Mouse (Mus musculus): Measurements from ENCODE around the gene Agbl1. TPM values are rescaled to one million over a fixed set of nuclear protein-coding genes. Genes with fewer than 3 reads are reported as not detected.
"Not testable (repeated sequence)": the region's sequence is repeated elsewhere in the genome, so short reads cannot be mapped to it uniquely, and the experiment has no call there.

Gene Agbl1
- 0.09 and 0.11 TPM in 2 replicates for polyA plus RNA-seq (2015; fragmentation: Nextera tagmentation; extraction: Ambion mirVana)

GRCm38 (mm10) chr7:76229311-76229937 lies at the start of gene Agbl1:
Gene Agbl1, plus strand, starts transcription at chr7:76229887.
- Histone ChIP-seq H3K4me1 (replicated peaks) (no peaks in the 10 kb centered on the region), H3K27ac (no peak within 1 kb of the TSS)
- WGBS: 63% methylated on average over 7 of the region's 7 CpGs

GRCm38 (mm10) chr7:76185005-76185658 lies 44.6 kb upstream of the Agbl1 start:
- Histone ChIP-seq H3K27ac (peak overlapping the region; percentile 75), H3K36me3 (no peaks in the 10 kb centered on the region), H3K27me3 (no peaks in the 10 kb centered on the region), H3K4me3 (replicated peaks) (peak overlapping the region; percentile 24), H3K9me3 (no peaks in the 10 kb centered on the region), H3K4me2 (replicated peaks) (peak overlapping the region; percentile 48), H3K9ac (replicated peaks) (no peak overlapping the region; the same call in 1 of the 2 replicates), H3K4me1 (replicated peaks) (peaks cover 25% of the 10 kb centered on the region)
- WGBS: 22% methylated on average over 7 of the region's 7 CpGs
- peak; percentile 97 for ATAC-seq

More at GRCm38 (mm10) chr7:76229311-76229937, at the start of gene Agbl1:
- H3K9ac ChIP-seq (replicated peaks): no peak within 1 kb of the TSS
- H3K36me3 ChIP-seq: no peaks in the 10 kb centered on the region
- no peak within 1 kb of the TSS for H3K4me3 ChIP-seq (replicated peaks)
- H3K9me3 ChIP-seq: no peaks in the 10 kb centered on the region
- no peaks in the 10 kb centered on the region for H3K27me3 ChIP-seq
- no peak for ATAC-seq
- no peak within 1 kb of the TSS for H3K4me2 ChIP-seq (replicated peaks)

- ATAC-seq: peak; percentile 57
- peak overlapping the region; percentile 28; the same call in 1 of the 2 replicates for H3K9ac ChIP-seq (replicated peaks)
Measured at GRCm38 (mm10) chr7:76185681-76186121, 44.0 kb upstream of the Agbl1 start.

GRCm38 (mm10) chr7:76218546-76218945 lies 11.1 kb upstream of the Agbl1 start:
- no peak for ATAC-seq
- WGBS: 72% methylated on average over 4 of the region's 4 CpGs

More at GRCm38 (mm10) chr7:76185681-76186121, 44.0 kb upstream of the Agbl1 start:
- Histone ChIP-seq H3K4me1 (replicated peaks) (peaks cover 25% of the 10 kb centered on the region), H3K4me3 (replicated peaks) (peak overlapping the region; percentile 24), H3K27me3 (no peaks in the 10 kb centered on the region), H3K9me3 (no peaks in the 10 kb centered on the region), H3K4me2 (replicated peaks) (peak overlapping the region; percentile 48), H3K27ac (peak overlapping the region; percentile 75), H3K36me3 (no peaks in the 10 kb centered on the region)
- 14% methylated on average over 6 of the region's 6 CpGs for WGBS

GRCm38 (mm10) chr7:76219797-76220469 lies 9.8 kb upstream of the Agbl1 start:
- no peaks in the 10 kb centered on the region for H3K27me3 ChIP-seq
- no peaks in the 10 kb centered on the region for H3K36me3 ChIP-seq
- no peak overlapping the region for H3K27ac ChIP-seq
- H3K4me3 ChIP-seq (replicated peaks): no peak overlapping the region
- no peak for ATAC-seq
- H3K4me2 ChIP-seq (replicated peaks): no peak overlapping the region
- WGBS: 68% methylated on average over 7 of the region's 7 CpGs
- H3K9ac ChIP-seq (replicated peaks): no peak overlapping the region
- H3K4me1 ChIP-seq (replicated peaks): no peaks in the 10 kb centered on the region; the same call in 1 of the 2 replicates
- no peaks in the 10 kb centered on the region for H3K9me3 ChIP-seq

More at GRCm38 (mm10) chr7:76218546-76218945, 11.1 kb upstream of the Agbl1 start:
- Histone ChIP-seq H3K4me3 (replicated peaks) (no peak overlapping the region), H3K9me3 (no peaks in the 10 kb centered on the region), H3K4me1 (replicated peaks) (no peaks in the 10 kb centered on the region; the same call in 1 of the 2 replicates), H3K27ac (no peak overlapping the region), H3K27me3 (no peaks in the 10 kb centered on the region), H3K36me3 (no peaks in the 10 kb centered on the region), H3K4me2 (replicated peaks) (no peak overlapping the region), H3K9ac (replicated peaks) (no peak overlapping the region)

GRCm38 (mm10) chr7:76222691-76223090 lies 7.0 kb upstream of the Agbl1 start:
- H3K36me3 ChIP-seq: no peaks in the 10 kb centered on the region
- no peaks in the 10 kb centered on the region; the same call in 1 of the 2 replicates for H3K4me1 ChIP-seq (replicated peaks)
- no peak for ATAC-seq
- no peaks in the 10 kb centered on the region for H3K27me3 ChIP-seq
- WGBS: 81% methylated on average over 2 of the region's 2 CpGs
- no peaks in the 10 kb centered on the region for H3K9me3 ChIP-seq
- H3K9ac ChIP-seq (replicated peaks): no peak overlapping the region
- H3K27ac ChIP-seq: no peak overlapping the region
- no peak overlapping the region for H3K4me3 ChIP-seq (replicated peaks)
- no peak overlapping the region for H3K4me2 ChIP-seq (replicated peaks)

GRCm38 (mm10) chr7:76228881-76229280 lies 806 bp upstream of the Agbl1 start:
- no peaks in the 10 kb centered on the region for H3K36me3 ChIP-seq
- WGBS: 63% methylated on average over 2 of the region's 2 CpGs
- H3K4me1 ChIP-seq (replicated peaks): no peaks in the 10 kb centered on the region
- ATAC-seq: no peak
- H3K27ac ChIP-seq: no peak overlapping the region
- no peak overlapping the region for H3K9ac ChIP-seq (replicated peaks)
- H3K9me3 ChIP-seq: no peaks in the 10 kb centered on the region
- H3K4me2 ChIP-seq (replicated peaks): no peak overlapping the region
- no peaks in the 10 kb centered on the region for H3K27me3 ChIP-seq
- no peak overlapping the region for H3K4me3 ChIP-seq (replicated peaks)

- no peak for ATAC-seq
- Histone ChIP-seq H3K27me3 (no peaks in the 10 kb centered on the region), H3K36me3 (no peaks in the 10 kb centered on the region), H3K9me3 (no peaks in the 10 kb centered on the region), H3K4me1 (replicated peaks) (no peaks in the 10 kb centered on the region), H3K9ac (replicated peaks) (no peak overlapping the region), H3K4me2 (replicated peaks) (no peak overlapping the region), H3K27ac (no peak overlapping the region), H3K4me3 (replicated peaks) (no peak overlapping the region)
- WGBS: 85% methylated on average over 2 of the region's 2 CpGs
Measured at GRCm38 (mm10) chr7:76234321-76234720, 4.6 kb downstream of the Agbl1 start.

GRCm38 (mm10) chr7:76237497-76237896 lies 7.8 kb downstream of the Agbl1 start:
- no peak for ATAC-seq
- Histone ChIP-seq H3K4me2 (replicated peaks) (no peak overlapping the region), H3K36me3 (no peaks in the 10 kb centered on the region), H3K9ac (replicated peaks) (no peak overlapping the region), H3K27me3 (no peaks in the 10 kb centered on the region), H3K9me3 (no peaks in the 10 kb centered on the region), H3K4me1 (replicated peaks) (no peaks in the 10 kb centered on the region), H3K4me3 (replicated peaks) (no peak overlapping the region), H3K27ac (no peak overlapping the region)
- 90% methylated on average over 4 of the region's 4 CpGs for WGBS

GRCm38 (mm10) chr7:76244839-76245238 lies 15.2 kb downstream of the Agbl1 start:
- not testable (repeated sequence) for H3K36me3 ChIP-seq; ATAC-seq; H3K27me3 ChIP-seq; H3K9ac ChIP-seq (replicated peaks); H3K4me3 ChIP-seq (replicated peaks); H3K4me1 ChIP-seq (replicated peaks); H3K4me2 ChIP-seq (replicated peaks); H3K9me3 ChIP-seq; H3K27ac ChIP-seq
- WGBS: 97% methylated on average over 18 of the region's 18 CpGs

- no peak overlapping the region for H3K27ac ChIP-seq
- ATAC-seq: no peak
- no peak overlapping the region for H3K9ac ChIP-seq (replicated peaks)
- no peak overlapping the region for H3K4me2 ChIP-seq (replicated peaks)
- H3K4me1 ChIP-seq (replicated peaks): no peaks in the 10 kb centered on the region
- H3K4me3 ChIP-seq (replicated peaks): no peak overlapping the region
- no peaks in the 10 kb centered on the region for H3K9me3 ChIP-seq
- no peaks in the 10 kb centered on the region for H3K27me3 ChIP-seq
- no peaks in the 10 kb centered on the region for H3K36me3 ChIP-seq
Measured at GRCm38 (mm10) chr7:76275061-76275460, 45.4 kb downstream of the Agbl1 start.

GRCm38 (mm10) chr7:76282831-76283230 lies 53.1 kb downstream of the Agbl1 start:
- H3K4me2 ChIP-seq (replicated peaks): no peak overlapping the region
- no peaks in the 10 kb centered on the region for H3K9me3 ChIP-seq
- H3K27ac ChIP-seq: no peak overlapping the region
- no peaks in the 10 kb centered on the region for H3K4me1 ChIP-seq (replicated peaks)
- no peak for ATAC-seq
- H3K27me3 ChIP-seq: no peaks in the 10 kb centered on the region
- no peak overlapping the region for H3K9ac ChIP-seq (replicated peaks)
- H3K36me3 ChIP-seq: no peaks in the 10 kb centered on the region
- H3K4me3 ChIP-seq (replicated peaks): no peak overlapping the region
- WGBS: 65% methylated on average over 2 of the region's 2 CpGs
